Comparison of ENCODE assay signal across 8 mouse cellular contexts in the genomic region with DNA sequence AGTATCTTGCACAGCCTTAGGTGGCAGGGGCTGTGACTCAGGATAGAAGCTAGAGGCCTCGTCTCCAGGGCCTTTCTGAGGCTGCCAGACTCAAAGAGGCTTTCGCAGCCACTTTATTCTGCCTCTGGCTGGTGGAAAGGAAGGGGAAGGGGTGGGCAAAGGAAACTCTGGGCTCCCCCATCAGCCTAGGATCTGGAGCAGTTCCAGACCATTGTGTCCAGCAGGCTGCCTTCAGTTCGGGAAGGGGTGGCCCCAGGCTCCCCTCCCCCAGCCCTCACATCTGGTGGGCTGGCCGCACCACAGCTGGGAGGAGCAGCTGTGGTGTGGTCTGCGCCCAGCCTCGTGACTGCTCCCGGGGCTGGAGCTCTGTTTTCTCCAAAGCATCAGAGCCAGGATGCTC. TPM values are rescaled to one million over a fixed set of nuclear protein-coding genes. Genes with fewer than 3 reads are reported as not detected.
A peak's percentile ranks its signal among the peaks of the same experiment; 100 is the strongest.
DNase-seq lines count a peak whose midpoint lies in the region; ATAC-seq lines count a peak whose summit lies in the region.

No protein-coding gene starts in this region.

- peaks cover 5% of the 10 kb centered on the region for H3K4me1 ChIP-seq in brown adipose tissue, adult 24 weeks (ENCODE audit: control insufficient read depth, insufficient read depth, insufficient read length, low read length)
- H3K4me1 ChIP-seq in heart, embryonic 14.5 days (ENCODE audit: control insufficient read depth in 2 of 2, insufficient read depth in 2 of 2, low read length in 2 of 2) = peaks cover 6 to 21% of the 10 kb centered on the region in 2 experiments; a peak in 3 of 4 replicates
- peaks cover 79% of the 10 kb centered on the region for H3K4me1 ChIP-seq in limb, embryonic 10.5 days
- peaks cover 17% of the 10 kb centered on the region; the same call in 1 of the 2 replicates for H3K4me1 ChIP-seq in neural tube, embryonic 11.5 days (ENCODE audit: control insufficient read depth, insufficient read depth, low read length)

- peak; percentile 72 for DNase-seq in adrenal gland, adult 2 months
- DNase-seq in adrenal gland, postnatal 4 days (ENCODE audit: low spot score in 2 of 2) = no peak
- DNase-seq in limb, embryonic 10.5 days (ENCODE audit: low spot score) = peak; percentile 81
- DNase-seq in neural tube, embryonic 11.5 days (ENCODE audit: low spot score) = peak; percentile 66
- DNase-seq in spleen, adult 12 weeks (ENCODE audit: low spot score) = no peak
- no peak for DNase-seq in Muller cell, postnatal 12 days (ENCODE audit: inconsistent ontology term)

- ATAC-seq in heart, embryonic 14.5 days (ENCODE audit: insufficient number of reproducible peaks, insufficient read depth, low FRiP score, low read depth) = peak; percentile 64
- ATAC-seq in neural tube, embryonic 11.5 days (ENCODE audit: insufficient read depth, low FRiP score, low TSS enrichment) = no peak

- peak overlapping the region; percentile 30 for H3K4me2 ChIP-seq in heart, embryonic 14.5 days (ENCODE audit: low read length)
- H3K4me2 ChIP-seq in neural tube, embryonic 11.5 days (ENCODE audit: low read depth) = no peak overlapping the region

- no peaks in the 10 kb centered on the region for H3K9me3 ChIP-seq in heart, embryonic 14.5 days (ENCODE audit: control insufficient read depth, low read length)
- no peaks in the 10 kb centered on the region for H3K9me3 ChIP-seq in limb, embryonic 10.5 days (replicated peaks)
- no peaks in the 10 kb centered on the region for H3K9me3 ChIP-seq in neural tube, embryonic 11.5 days (ENCODE audit: control insufficient read depth, low read length)

- peak overlapping the region; percentile 41; the same call in 1 of the 2 replicates for H3K9ac ChIP-seq in heart, embryonic 14.5 days (ENCODE audit: low read length)
- no peak overlapping the region for H3K9ac ChIP-seq in neural tube, embryonic 11.5 days (ENCODE audit: low read length)

- peak overlapping the region; percentile 72 for H3K27ac ChIP-seq in brown adipose tissue, adult 24 weeks (replicated peaks; ENCODE audit: low read depth, low read length)
- H3K27ac ChIP-seq in heart, embryonic 14.5 days (replicated peaks in 1 of 2; ENCODE audit: control insufficient read depth in 1 of 2, insufficient read depth in 1 of 2, low read depth in 2 of 2, low read length in 2 of 2) = peak overlapping the region; percentile 76 to 83
- H3K27ac ChIP-seq in limb, embryonic 10.5 days = peak overlapping the region; percentile 89
- peak overlapping the region; percentile 44 for H3K27ac ChIP-seq in neural tube, embryonic 11.5 days (ENCODE audit: low read depth, low read length)

- H3K4me3 ChIP-seq in brown adipose tissue, adult 24 weeks (ENCODE audit: insufficient read depth, low read depth, low read length) = peak overlapping the region; percentile 24; the same call in 1 of the 2 replicates
- no peak overlapping the region for H3K4me3 ChIP-seq in heart, embryonic 14.5 days (ENCODE audit: control insufficient read depth in 1 of 2, insufficient read depth in 1 of 2, low read depth in 1 of 2, low read length in 2 of 2)
- H3K4me3 ChIP-seq in limb, embryonic 10.5 days = peak overlapping the region; percentile 23
- H3K4me3 ChIP-seq in neural tube, embryonic 11.5 days (ENCODE audit: low read depth, low read length) = no peak overlapping the region

- WGBS in heart, embryonic 14.5 days = 32% methylated on average over 7 of the region's 7 CpGs
- WGBS in limb, embryonic 10.5 days = 9% methylated on average over 7 of the region's 7 CpGs
- WGBS in neural tube, embryonic 11.5 days = 9% methylated on average over 7 of the region's 7 CpGs

- H3K27me3 ChIP-seq in heart, embryonic 14.5 days (ENCODE audit: control insufficient read depth, insufficient read depth, low read length) = peaks cover 6% of the 10 kb centered on the region; the same call in 1 of the 2 replicates
- H3K27me3 ChIP-seq in limb, embryonic 10.5 days (ENCODE audit: low read depth, poor library complexity, severe bottlenecking) = peaks cover 28% of the 10 kb centered on the region
- no peaks in the 10 kb centered on the region for H3K27me3 ChIP-seq in neural tube, embryonic 11.5 days (ENCODE audit: control insufficient read depth, insufficient read depth, low read length)

- peaks cover 45% of the 10 kb centered on the region for H3K36me3 ChIP-seq in heart, embryonic 14.5 days (ENCODE audit: control insufficient read depth, insufficient read depth, low read length)
- H3K36me3 ChIP-seq in limb, embryonic 10.5 days = peaks cover 58% of the 10 kb centered on the region
- peaks cover 8% of the 10 kb centered on the region; the same call in 1 of the 2 replicates for H3K36me3 ChIP-seq in neural tube, embryonic 11.5 days (ENCODE audit: control insufficient read depth, insufficient read depth, low read length)

RNA-seq across cellular contexts. Expression of a gene that starts 4.0 kb away (rescaled TPM):
- total RNA-seq in adrenal gland, adult 2 months (2021) = 10 to 100 TPM; 16.4 to 21.0 TPM
- 53.0 and 60.3 TPM in 2 replicates for polyA plus RNA-seq in adrenal gland, adult 2 months (2012; rRNA removed)
- total RNA-seq in adrenal gland, postnatal 4 days (2021) = 10 to 100 TPM; 18.6 to 20.3 TPM
- polyA plus RNA-seq in brown adipose tissue, adult 24 weeks (2012; ENCODE audit: insufficient read depth, insufficient read length, missing spikeins) = 1.7 and 3.7 TPM in 2 replicates
- 3.8 and 5.5 TPM in 2 replicates for polyA plus RNA-seq in heart, embryonic 14.5 days (2014; fragmentation: Nextera tagmentation; extraction: Ambion mirVana)
- polyA plus RNA-seq in limb, embryonic 10.5 days (2016; fragmentation: Nextera tagmentation; extraction: Ambion mirVana) = 5.4 and 6.9 TPM in 2 replicates
- polyA plus RNA-seq in neural tube, embryonic 11.5 days (2014; fragmentation: Nextera tagmentation; extraction: Ambion mirVana) = 6.6 TPM in 2 replicates

RNA-seq across cellular contexts. Expression of a gene that starts 26.1 kb away (rescaled TPM):
- 100 to 1,000 TPM; 560 to 565 TPM for total RNA-seq in adrenal gland, adult 2 months (2021)
- polyA plus RNA-seq in adrenal gland, adult 2 months (2012; rRNA removed) = 162 and 415 TPM in 2 replicates
- total RNA-seq in adrenal gland, postnatal 4 days (2021) = 10 to 100 TPM; 64.5 to 79.0 TPM
- polyA plus RNA-seq in brown adipose tissue, adult 24 weeks (2012; ENCODE audit: insufficient read depth, insufficient read length, missing spikeins) = 20.8 and 136 TPM in 2 replicates
- polyA plus RNA-seq in heart, embryonic 14.5 days (2014; fragmentation: Nextera tagmentation; extraction: Ambion mirVana) = 6.0 and 6.6 TPM in 2 replicates
- 4.1 and 7.1 TPM in 2 replicates for polyA plus RNA-seq in limb, embryonic 10.5 days (2016; fragmentation: Nextera tagmentation; extraction: Ambion mirVana)
- 3.2 and 4.4 TPM in 2 replicates for polyA plus RNA-seq in neural tube, embryonic 11.5 days (2014; fragmentation: Nextera tagmentation; extraction: Ambion mirVana)

RNA-seq across cellular contexts. Expression of a gene that starts 54.1 kb away (rescaled TPM):
- 10 to 100 TPM in 1 of 2 experiments, 1 to 10 TPM in 1; 5.2 to 10.0 TPM for total RNA-seq in adrenal gland, adult 2 months (2021)
- 10.1 and 11.2 TPM in 2 replicates for polyA plus RNA-seq in adrenal gland, adult 2 months (2012; rRNA removed)
- total RNA-seq in adrenal gland, postnatal 4 days (2021) = 10 to 100 TPM; 18.5 to 19.9 TPM
- polyA plus RNA-seq in brown adipose tissue, adult 24 weeks (2012; ENCODE audit: insufficient read depth, insufficient read length, missing spikeins) = 3.1 and 3.2 TPM in 2 replicates
- 7.3 and 8.7 TPM in 2 replicates for polyA plus RNA-seq in heart, embryonic 14.5 days (2014; fragmentation: Nextera tagmentation; extraction: Ambion mirVana)
- polyA plus RNA-seq in limb, embryonic 10.5 days (2016; fragmentation: Nextera tagmentation; extraction: Ambion mirVana) = 5.0 and 5.7 TPM in 2 replicates
- 16.6 and 17.4 TPM in 2 replicates for polyA plus RNA-seq in neural tube, embryonic 11.5 days (2014; fragmentation: Nextera tagmentation; extraction: Ambion mirVana)

RNA-seq across cellular contexts. Expression of a gene that starts 56.1 kb away (rescaled TPM):
- 10 to 100 TPM; 38.6 to 58.8 TPM for total RNA-seq in adrenal gland, adult 2 months (2021)
- polyA plus RNA-seq in adrenal gland, adult 2 months (2012; rRNA removed) = 31.9 and 35.4 TPM in 2 replicates
- total RNA-seq in adrenal gland, postnatal 4 days (2021) = 10 to 100 TPM; 37.8 to 38.9 TPM
- polyA plus RNA-seq in brown adipose tissue, adult 24 weeks (2012; ENCODE audit: insufficient read depth, insufficient read length, missing spikeins) = 34.8 and 38.0 TPM in 2 replicates
- 49.5 and 50.4 TPM in 2 replicates for polyA plus RNA-seq in heart, embryonic 14.5 days (2014; fragmentation: Nextera tagmentation; extraction: Ambion mirVana)
- 92.3 and 97.5 TPM in 2 replicates for polyA plus RNA-seq in limb, embryonic 10.5 days (2016; fragmentation: Nextera tagmentation; extraction: Ambion mirVana)
- polyA plus RNA-seq in neural tube, embryonic 11.5 days (2014; fragmentation: Nextera tagmentation; extraction: Ambion mirVana) = 69.5 and 74.4 TPM in 2 replicates

Comparison
In these comparisons a context has a peak if more than half of its experiments do, and no peak if none do; other contexts are left out.
1. DNase-seq: peak in adrenal gland, adult 2 months (single experiment), limb, embryonic 10.5 days (single experiment) and neural tube, embryonic 11.5 days (single experiment); none in adrenal gland, postnatal 4 days (0 of 2), spleen, adult 12 weeks (single experiment) and Muller cell, postnatal 12 days (single experiment).
2. H3K4me3 ChIP-seq: peak in brown adipose tissue, adult 24 weeks (single experiment) and limb, embryonic 10.5 days (single experiment); none in heart, embryonic 14.5 days (0 of 2) and neural tube, embryonic 11.5 days (single experiment).
3. Peak in every context shown above with its lines, with median percentiles within 50 percentile points of each other: H3K27ac ChIP-seq.